Mouse (Mus musculus) embryonic fibroblast, embryonic 13.5 days (primary cell): ENCODE data around the gene Hoxb1.

Experiments used
- CTCF ChIP-seq: IDR thresholded peaks from 2 replicates; pipeline ENCODE4 v1.5.1; 2011; ENCODE audit warnings: mild to moderate bottlenecking, control low read depth, low read length, moderate library complexity, borderline replicate concordance; ENCODE audit not compliant: insufficient read depth
- POLR2A ChIP-seq: IDR thresholded peaks from 2 replicates; pipeline ENCODE4 v1.6.1; 2011; ENCODE audit warnings: low read depth, mild to moderate bottlenecking, control low read depth, low read length, moderate library complexity

DNA sequence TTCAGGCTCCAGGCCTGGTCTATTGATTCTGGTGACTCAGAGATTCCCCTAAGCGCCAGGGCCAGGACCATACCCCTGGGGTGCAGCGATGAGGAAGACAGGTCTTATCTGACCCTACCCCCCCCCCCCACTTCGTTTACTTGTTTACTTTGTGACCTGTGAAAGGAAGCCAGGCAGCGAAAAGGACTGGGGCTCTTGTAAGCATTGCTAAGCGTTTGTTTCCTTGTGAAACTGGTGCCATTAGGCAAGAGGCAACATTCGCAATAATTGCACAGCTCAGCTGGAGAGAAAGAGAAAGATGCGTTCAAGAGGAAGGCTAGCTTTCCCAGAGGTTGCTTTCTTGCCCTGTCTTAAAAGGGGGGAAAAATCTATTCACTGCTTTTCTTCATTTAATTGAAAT lies 3.6 kb downstream of the Hoxb1 start:
- no peak for TF ChIP-seq CTCF
- no peak for TF ChIP-seq POLR2A
